Mouse (Mus musculus) embryonic stem cell, embryonic (primary cell): ENCODE data around the gene Hist4h4.

Source experiments
- CTCF ChIA-PET, 4 experiments: fragments of 300-600 bp in 2 of 4; fragments of 350-600 bp in 2 of 4; sonication (Branson Sonifier 250); formaldehyde crosslinking; loops; one replicate each; lab custom pipeline; 2022; ENCODE audit warnings: inconsistent platforms in 2 of 4; lab: Charles Lee
- POLR2A ChIA-PET, 4 experiments: fragments of 300-600 bp in 2 of 4; fragments of 350-600 bp in 2 of 4; sonication (Branson Sonifier 250); formaldehyde crosslinking; loops; one replicate each; lab custom pipeline; 2022; ENCODE audit warnings: antibody characterized with exemption in 4 of 4, inconsistent platforms in 1 of 4; lab: Charles Lee

The Hist4h4 gene

GRCm38 (mm10) chr6:136827516-136827880 is 23.3 kb upstream of the Hist4h4 start, which contains the start of gene BC049715:
TSS of gene BC049715 (plus strand) at chr6:136827626.
- POLR2A ChIA-PET, result interaction anchor here (0.6 to 18.5 kb wide), 54 partner anchors 8 to 405 kb away, joined by 3 to 441 read pairs (median 4); partner anchors contain the start of genes H2afj (in 4 of the 4), Hist4h4 (in 3 of the 4) and Rerg (in 1 of the 4)

DNA sequence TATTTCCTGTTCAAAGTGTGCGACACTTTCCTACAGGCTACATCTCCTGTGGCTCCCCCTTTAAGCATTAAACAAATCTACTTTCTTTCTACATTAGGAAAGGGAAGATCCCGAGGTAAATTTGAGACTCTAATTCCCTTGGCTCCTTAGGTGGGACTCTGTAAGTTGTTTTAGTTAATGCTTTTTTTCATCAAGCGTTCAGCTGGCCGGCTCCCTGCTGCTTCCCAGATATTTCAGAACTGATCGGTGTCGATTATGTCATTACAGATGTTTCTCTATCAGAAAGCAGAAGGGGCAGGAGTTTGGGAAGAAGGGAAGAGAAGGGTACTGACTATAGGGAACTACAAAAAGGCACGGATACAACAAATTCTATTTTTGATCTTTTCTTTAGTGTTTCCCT is 22.9 kb upstream of the Hist4h4 start:
- ChIA-PET CTCF (no interaction called here), POLR2A (interaction anchor here (0.6 to 18.5 kb wide), 28 partner anchors 9 to 343 kb away, joined by 3 to 441 read pairs (median 8); partner anchors contain the start of genes H2afj (in 4 of the 4), Hist4h4 (in 3 of the 4) and Rerg (in 1 of the 4))

More at GRCm38 (mm10) chr6:136827516-136827880, 23.3 kb upstream of the Hist4h4 start, which contains the start of gene BC049715:
- CTCF ChIA-PET, result interaction anchor here in 1 of 4 experiments (1.0 kb wide), 2 partner anchors 20 to 23 kb away, joined by 3 to 6 read pairs; partner anchors contain the start of gene Hist4h4

- POLR2A ChIA-PET, result interaction anchor here in 3 of 4 experiments (1.0 to 14.0 kb wide), 8 partner anchors 8 to 21 kb away, joined by 3 to 268 read pairs (median 4); partner anchors contain the start of genes Hist4h4 (in 3 of the 3) and H2afj (in 2 of the 3)
Measured at GRCm38 (mm10) chr6:136824987-136825386, 20.8 kb upstream of the Hist4h4 start.

GRCm38 (mm10) chr6:136821086-136821485 is 16.9 kb upstream of the Hist4h4 start:
- POLR2A ChIA-PET, result interaction anchor here in 3 of 4 experiments (2.4 to 14.0 kb wide), 7 partner anchors 7 to 17 kb away, joined by 9 to 268 read pairs (median 55); partner anchors contain the start of genes Hist4h4 (in 3 of the 3), H2afj (in 2 of the 3), BC049715 (in 1 of the 3) and Wbp11 (in 1 of the 3)
- CTCF ChIA-PET, result interaction anchor here in 1 of 4 experiments (0.6 kb wide), 1 partner anchor 14 kb away, joined by 3 read pairs; no protein-coding TSS in a partner anchor

More at GRCm38 (mm10) chr6:136824987-136825386, 20.8 kb upstream of the Hist4h4 start:
- CTCF ChIA-PET, result no interaction called here

GRCm38 (mm10) chr6:136820381-136820780 is 16.2 kb upstream of the Hist4h4 start:
- POLR2A ChIA-PET, result interaction anchor here in 3 of 4 experiments (1.2 to 14.0 kb wide), 7 partner anchors 8 to 16 kb away, joined by 3 to 268 read pairs (median 55); partner anchors contain the start of genes Hist4h4 (in 3 of the 3), H2afj (in 2 of the 3), Wbp11 (in 2 of the 3) and BC049715 (in 1 of the 3)
- CTCF ChIA-PET, result interaction anchor here in 3 of 4 experiments (0.6 to 1.2 kb wide), 3 partner anchors 12 to 1873 kb away, joined by 3 to 4 read pairs (median 3); partner anchors contain the start of gene H2afj (in 1 of the 3)

DNA sequence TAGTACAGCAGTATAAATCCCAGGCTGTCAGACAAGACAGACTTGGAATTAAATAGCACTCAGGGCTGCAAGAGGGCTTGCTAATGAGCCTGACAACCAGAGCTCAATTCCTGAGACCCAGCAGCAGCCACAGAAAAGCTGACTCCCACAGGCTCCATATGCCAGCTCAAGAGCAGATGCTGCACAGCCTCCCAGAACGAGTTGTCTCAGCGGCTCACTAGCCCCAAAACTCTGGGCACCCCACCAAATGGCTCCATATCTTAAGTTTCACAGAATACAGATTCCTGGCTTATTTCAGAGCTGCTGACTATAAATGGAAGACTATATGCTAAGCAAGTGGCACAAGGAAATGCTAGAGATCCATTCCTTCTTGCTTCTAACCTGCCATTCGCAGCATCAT is 13.3 kb upstream of the Hist4h4 start:
- CTCF ChIA-PET, result interaction anchor here in 3 of 4 experiments (0.6 to 0.8 kb wide), 3 partner anchors 13 to 34 kb away, joined by 3 to 4 read pairs (median 4); partner anchors contain the start of gene Hist4h4 (in 1 of the 3)
- POLR2A ChIA-PET, result interaction anchor here (1.1 to 14.0 kb wide), 11 partner anchors 8 to 21 kb away, joined by 3 to 268 read pairs (median 10); partner anchors contain the start of genes BC049715 (in 4 of the 4), Wbp11 (in 3 of the 4), H2afj (in 2 of the 4) and Hist4h4 (in 2 of the 4)

DNA sequence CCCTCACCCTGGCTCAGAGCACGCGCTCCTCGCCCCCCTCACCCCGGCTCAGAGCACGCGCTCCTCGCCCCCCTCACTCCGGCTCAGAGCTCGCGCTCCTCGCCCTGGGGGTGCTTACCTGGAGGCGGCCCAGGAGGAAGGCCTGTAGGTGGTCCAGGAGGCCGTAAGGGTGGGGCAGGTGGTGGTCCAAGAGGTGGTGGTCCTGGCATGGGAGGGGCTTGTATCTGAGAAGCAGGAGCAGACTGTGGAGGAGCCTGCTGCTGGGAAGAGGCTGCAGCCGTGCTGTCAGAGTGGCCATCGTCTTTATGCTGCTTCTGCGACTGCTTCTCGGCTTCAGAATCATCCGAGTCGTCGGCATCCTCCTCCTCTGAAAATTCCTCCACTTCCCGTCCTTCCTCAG is 12.6 kb upstream of the Hist4h4 start:
- ChIA-PET POLR2A (interaction anchor here (1.1 to 14.0 kb wide), 13 partner anchors 8 to 35 kb away, joined by 3 to 268 read pairs (median 10); partner anchors contain the start of genes BC049715 (in 4 of the 4), Hist4h4 (in 3 of the 4), Wbp11 (in 3 of the 4) and H2afj (in 2 of the 4)), CTCF (no interaction called here)

- POLR2A ChIA-PET, result interaction anchor here (0.5 to 14.0 kb wide), 7 partner anchors 9 to 623 kb away, joined by 3 to 268 read pairs (median 10); partner anchors contain the start of genes Hist4h4 (in 3 of the 4), BC049715 (in 2 of the 4), Wbp11 (in 2 of the 4) and H2afj (in 1 of the 4)
Measured at GRCm38 (mm10) chr6:136815381-136815780, 11.2 kb upstream of the Hist4h4 start.

DNA sequence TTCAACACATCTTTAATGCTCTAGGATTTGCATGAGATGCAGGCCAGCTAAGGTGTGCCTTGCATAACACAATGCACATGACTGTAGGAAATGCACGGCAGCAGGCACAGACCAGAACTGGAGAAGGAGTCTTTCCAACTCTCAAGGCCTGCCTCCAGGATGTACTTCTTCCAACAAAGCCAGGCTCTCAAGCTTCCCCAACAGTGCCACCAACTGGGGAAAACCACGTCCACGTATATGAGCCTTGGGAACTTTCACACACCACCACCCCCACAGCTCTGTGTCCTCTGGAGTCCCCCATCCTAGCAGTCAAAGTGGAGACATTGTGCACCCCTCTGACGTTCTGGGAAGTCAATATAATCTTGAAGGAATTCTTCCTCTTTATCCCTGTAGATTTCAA is 8.9 kb upstream of the Hist4h4 start:
- CTCF ChIA-PET, result interaction anchor here in 2 of 4 experiments (0.5 to 1.1 kb wide), 3 partner anchors 18 to 1107 kb away, joined by 3 to 4 read pairs (median 3); no protein-coding TSS in a partner anchor
- POLR2A ChIA-PET, result interaction anchor here (0.6 to 14.0 kb wide), 10 partner anchors 9 to 281 kb away, joined by 3 to 161 read pairs (median 7); partner anchors contain the start of genes Hist4h4 (in 3 of the 4), BC049715 (in 2 of the 4) and Wbp11 (in 2 of the 4)

More at GRCm38 (mm10) chr6:136815381-136815780, 11.2 kb upstream of the Hist4h4 start:
- CTCF ChIA-PET, result no interaction called here

GRCm38 (mm10) chr6:136811196-136811595 is 7.0 kb upstream of the Hist4h4 start:
- CTCF ChIA-PET, result no interaction called here
- POLR2A ChIA-PET, result interaction anchor here in 2 of 4 experiments (1.0 to 1.6 kb wide), 2 partner anchors 17 kb away, joined by 3 to 4 read pairs; partner anchors contain the start of genes Wbp11 (in 2 of the 2) and BC049715 (in 1 of the 2)

DNA sequence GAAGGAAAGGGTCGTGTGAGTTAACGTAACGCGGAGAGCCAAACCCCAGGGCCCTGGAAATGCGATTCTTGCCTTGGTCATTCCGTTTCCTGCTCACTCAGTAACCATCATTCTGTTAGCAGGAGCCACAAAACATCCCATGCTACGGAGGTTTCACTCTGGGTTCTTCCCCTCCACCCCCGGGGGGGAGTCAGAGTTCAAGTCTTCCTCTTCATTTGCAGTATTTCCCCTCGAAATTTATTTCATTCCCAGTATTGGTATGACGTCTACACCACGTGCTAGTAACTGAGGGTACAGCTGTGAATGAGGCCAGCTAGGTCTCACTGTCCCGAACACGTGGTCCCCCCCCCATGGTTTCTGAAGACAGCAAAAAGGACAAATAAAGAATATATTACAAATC is 5.5 kb upstream of the Hist4h4 start:
- CTCF ChIA-PET, result interaction anchor here in 1 of 4 experiments (0.7 kb wide), 1 partner anchor 1364 kb away, joined by 3 read pairs; no protein-coding TSS in a partner anchor

GRCm38 (mm10) chr6:136809077-136809476 is 4.9 kb upstream of the Hist4h4 start:
- CTCF ChIA-PET, result interaction anchor here in 2 of 4 experiments (0.7 to 1.6 kb wide), 2 partner anchors 189 to 1364 kb away, joined by 3 to 6 read pairs; no protein-coding TSS in a partner anchor
- POLR2A ChIA-PET, result interaction anchor here (0.6 to 7.9 kb wide), 32 partner anchors 8 to 946 kb away, joined by 3 to 441 read pairs (median 6); partner anchors contain the start of genes BC049715 (in 4 of the 4), Wbp11 (in 4 of the 4), Smco3 (in 2 of the 4) and Dera (in 1 of the 4)

More for the DNA sequence above, 5.5 kb upstream of the Hist4h4 start:
- POLR2A ChIA-PET, result interaction anchor here (0.6 to 7.9 kb wide), 15 partner anchors 10 to 938 kb away, joined by 3 to 441 read pairs (median 7); partner anchors contain the start of genes BC049715 (in 2 of the 4), Wbp11 (in 2 of the 4) and Smco3 (in 1 of the 4)

- CTCF ChIA-PET, result interaction anchor here in 2 of 4 experiments (1.0 to 1.6 kb wide), 3 partner anchors 11 to 188 kb away, joined by 3 to 6 read pairs (median 4); no protein-coding TSS in a partner anchor
- POLR2A ChIA-PET, result interaction anchor here (0.6 to 7.9 kb wide), 67 partner anchors 8 to 1918 kb away, joined by 3 to 441 read pairs (median 5); partner anchors contain the start of genes BC049715 (in 4 of the 4), Wbp11 (in 4 of the 4), Smco3 (in 2 of the 4) and Dera (in 1 of the 4)
Measured at GRCm38 (mm10) chr6:136808631-136809046, 4.4 kb upstream of the Hist4h4 start.

DNA sequence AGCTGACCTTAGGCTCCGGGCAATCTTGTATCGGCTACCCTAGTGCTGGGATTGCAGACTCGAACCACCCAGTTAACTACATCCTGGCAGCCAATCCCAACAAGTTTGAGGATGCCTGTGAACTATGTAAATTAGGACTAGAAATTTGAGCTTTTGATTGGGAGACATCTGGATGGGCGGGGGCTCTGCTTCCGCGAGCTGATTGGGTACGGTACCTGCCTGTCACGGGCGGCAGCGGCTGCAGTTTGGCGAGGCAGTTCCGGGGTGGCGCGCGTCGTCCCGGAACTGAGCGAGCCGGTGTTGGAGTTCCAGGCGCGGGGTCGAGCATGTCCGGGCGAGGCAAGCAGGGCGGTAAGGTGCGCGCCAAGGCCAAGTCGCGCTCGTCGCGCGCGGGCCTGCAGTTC is 3.8 kb upstream of the Hist4h4 start, which contains the start of gene H2afj:
TSS of gene H2afj (plus strand) at position 231 of the 404 bp plus-strand sequence.
- ChIA-PET POLR2A (interaction anchor here (0.6 to 7.9 kb wide), 76 partner anchors 9 to 1918 kb away, joined by 3 to 441 read pairs (median 5); partner anchors contain the start of genes BC049715 (in 4 of the 4), Wbp11 (in 4 of the 4), Smco3 (in 2 of the 4) and Dera (in 1 of the 4)), CTCF (interaction anchor here in 3 of 4 experiments (0.6 to 1.6 kb wide), 6 partner anchors 12 to 959 kb away, joined by 3 to 6 read pairs (median 3); no protein-coding TSS in a partner anchor)

GRCm38 (mm10) chr6:136807395-136808013 is 3.3 kb upstream of the Hist4h4 start:
- POLR2A ChIA-PET, result interaction anchor here (0.6 to 7.9 kb wide), 79 partner anchors 8 to 1917 kb away, joined by 3 to 441 read pairs (median 5); partner anchors contain the start of genes BC049715 (in 4 of the 4), Wbp11 (in 4 of the 4), Plbd1 (in 2 of the 4) and Smco3 (in 2 of the 4)

GRCm38 (mm10) chr6:136806819-136807218 is 2.6 kb upstream of the Hist4h4 start:
- ChIA-PET CTCF (no interaction called here), POLR2A (interaction anchor here (0.6 to 7.9 kb wide), 29 partner anchors 8 to 1498 kb away, joined by 3 to 441 read pairs (median 6); partner anchors contain the start of genes Wbp11 (in 4 of the 4), BC049715 (in 3 of the 4), Plbd1 (in 2 of the 4) and Gucy2c (in 1 of the 4))

More at GRCm38 (mm10) chr6:136807395-136808013, 3.3 kb upstream of the Hist4h4 start:
- CTCF ChIA-PET, result interaction anchor here in 2 of 4 experiments (0.6 to 1.6 kb wide), 4 partner anchors 66 to 959 kb away, joined by 3 to 6 read pairs (median 3); no protein-coding TSS in a partner anchor
